Mouse (Mus musculus): ENCODE data around the gene Adora3. TPM values are rescaled to one million over a fixed set of nuclear protein-coding genes. Genes with fewer than 3 reads are reported as not detected.

The Adora3 gene
- polyA plus RNA-seq, 1 experiment from 2014 or later, result 0.10 TPM

DNA sequence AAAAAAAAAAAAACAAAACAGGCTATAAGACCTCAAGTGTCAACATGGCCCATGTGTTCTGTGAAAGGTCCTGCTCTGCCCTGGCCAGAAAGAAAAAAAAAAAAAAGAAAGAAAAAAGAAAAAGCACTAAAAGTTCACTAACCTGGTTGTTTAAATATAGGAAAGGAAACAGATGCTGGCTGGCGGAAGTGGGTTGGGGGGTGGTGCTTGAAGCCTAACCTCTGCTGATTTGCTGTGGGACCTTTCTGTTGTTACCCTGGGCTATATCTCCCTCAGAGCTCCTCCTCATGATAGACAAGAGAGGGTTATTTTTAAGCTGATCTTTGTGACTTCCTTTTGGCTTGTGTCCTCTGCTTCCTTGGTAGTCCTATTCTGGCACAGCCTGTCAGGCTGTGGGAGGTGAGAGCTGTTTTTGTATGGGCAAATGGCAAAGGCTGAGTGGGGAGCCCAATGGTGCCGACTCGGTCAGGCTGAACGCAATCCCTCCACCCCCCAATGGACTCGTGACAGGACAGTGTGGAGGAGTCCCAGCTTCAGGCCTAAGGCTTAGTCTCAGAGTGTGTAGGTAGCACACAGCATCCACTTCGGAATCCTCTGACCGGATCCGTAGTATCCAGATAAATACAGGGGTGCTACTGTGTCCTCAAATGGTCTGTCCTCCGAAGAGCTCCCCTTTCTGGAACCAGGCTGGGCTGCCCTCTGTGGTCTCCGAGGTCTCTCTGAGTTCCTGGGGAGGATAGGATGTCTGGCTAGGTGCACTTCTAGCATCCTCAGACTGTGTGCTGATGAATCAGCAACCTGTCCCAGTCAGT is 21.3 kb downstream of the Adora3 start:
- Histone ChIP-seq H3K9me3 (replicated peaks) (no peaks in the 10 kb centered on the region), H3K27ac (ENCODE audit: poor library complexity, severe bottlenecking) (peak overlapping the region; percentile 14; the same call in 1 of the 2 replicates), H3K4me3 (no peak overlapping the region), H3K36me3 (no peaks in the 10 kb centered on the region), H3K9ac (no peak overlapping the region), H3K4me1 (replicated peaks) (peaks cover 43% of the 10 kb centered on the region), H3K27me3 (replicated peaks) (no peaks in the 10 kb centered on the region), H3K4me2 (no peak overlapping the region)
- ATAC-seq (ENCODE audit: insufficient number of reproducible peaks, low FRiP score), result no peak
- WGBS, result 67% methylated on average over 10 of the region's 10 CpGs

DNA sequence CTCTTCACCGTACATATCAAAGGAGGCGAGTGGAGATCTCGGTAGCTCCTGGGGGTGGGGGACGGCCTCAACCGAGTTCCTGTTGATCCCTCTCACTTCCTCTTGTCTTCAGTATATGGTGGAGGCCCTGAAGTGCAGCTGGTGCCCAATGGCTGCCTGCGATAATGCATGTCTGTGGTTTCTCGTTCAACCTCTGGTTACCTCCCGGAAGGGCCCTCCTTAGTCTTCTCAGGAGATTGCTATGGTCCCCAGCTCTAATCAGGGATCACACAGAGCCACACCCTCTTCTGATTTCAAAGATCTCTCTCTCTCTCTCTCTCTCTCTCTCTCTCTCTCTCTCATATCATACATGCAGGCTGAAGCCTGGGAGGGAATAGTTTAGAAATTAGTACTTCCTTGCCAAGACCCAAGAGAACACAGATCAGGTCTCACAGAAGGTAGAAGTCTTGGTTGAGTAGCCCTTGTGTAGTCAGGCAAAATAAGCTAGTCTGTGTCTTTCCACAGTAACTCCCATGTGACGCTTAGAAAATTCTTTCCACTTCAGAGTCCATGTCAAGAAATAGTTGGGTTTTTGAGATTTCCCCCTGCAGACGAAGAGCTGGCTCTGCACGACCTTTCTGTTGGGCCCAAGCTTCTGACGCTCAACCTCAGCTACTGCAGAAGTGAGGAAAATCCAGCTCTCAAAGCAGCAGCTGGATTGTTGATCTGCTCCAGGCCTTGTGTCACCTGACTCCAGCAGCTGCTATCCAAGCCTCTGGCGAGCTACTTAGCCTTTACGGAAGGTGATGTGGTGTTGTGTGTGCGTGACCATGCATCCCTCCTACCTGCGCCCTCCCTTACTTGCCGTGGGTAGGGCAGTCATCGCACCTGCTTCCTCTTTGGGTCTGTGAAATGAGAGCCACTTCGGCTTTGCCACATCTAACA is 22.2 kb downstream of the Adora3 start:
- Histone ChIP-seq H3K4me3 (no peak overlapping the region), H3K9me3 (replicated peaks) (no peaks in the 10 kb centered on the region), H3K4me1 (replicated peaks) (peaks cover 43% of the 10 kb centered on the region), H3K27ac (ENCODE audit: poor library complexity, severe bottlenecking) (peak overlapping the region; percentile 2; the same call in 1 of the 2 replicates), H3K36me3 (no peaks in the 10 kb centered on the region), H3K9ac (no peak overlapping the region), H3K27me3 (replicated peaks) (no peaks in the 10 kb centered on the region), H3K4me2 (no peak overlapping the region)
- ATAC-seq (ENCODE audit: insufficient number of reproducible peaks, low FRiP score), result no peak
- 69% methylated on average over 19 of the region's 19 CpGs for WGBS

DNA sequence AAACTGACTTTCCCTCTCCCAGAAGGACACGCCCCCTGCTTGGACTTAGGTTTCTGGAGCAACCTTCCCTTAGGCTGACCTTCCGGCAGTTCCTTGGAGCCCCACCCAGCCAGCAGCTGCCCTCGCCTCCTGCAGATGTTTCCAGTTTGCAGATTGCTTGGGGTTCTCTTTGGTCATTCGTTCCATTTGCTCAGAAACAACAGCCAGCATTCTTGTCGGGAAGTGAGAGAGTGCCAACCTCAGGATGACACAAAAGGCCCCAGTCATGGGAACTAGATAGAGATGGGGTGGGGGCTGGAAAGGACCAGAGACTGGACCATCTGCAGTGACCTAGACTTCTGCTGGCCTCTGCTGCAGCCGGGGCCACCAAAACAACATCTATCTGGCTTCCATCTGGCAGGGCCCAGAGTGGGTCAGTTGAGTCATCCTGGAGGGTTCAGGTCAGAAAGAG is 23.3 kb downstream of the Adora3 start:
- peaks cover 43% of the 10 kb centered on the region for H3K4me1 ChIP-seq (replicated peaks)
- H3K27me3 ChIP-seq (replicated peaks), result no peaks in the 10 kb centered on the region
- H3K36me3 ChIP-seq, result no peaks in the 10 kb centered on the region
- ATAC-seq (ENCODE audit: insufficient number of reproducible peaks, low FRiP score), result peak; percentile 15; the same call in 1 of the 2 replicates
- 0 out of 2 replicates have a peak overlapping the region, but pooled peaks have one; percentile 59 for H3K27ac ChIP-seq (ENCODE audit: poor library complexity, severe bottlenecking)
- WGBS, result 48% methylated on average over 6 of the region's 6 CpGs
- no peak overlapping the region for H3K4me2 ChIP-seq
- H3K9ac ChIP-seq, result no peak overlapping the region
- H3K4me3 ChIP-seq, result no peak overlapping the region
- no peaks in the 10 kb centered on the region for H3K9me3 ChIP-seq (replicated peaks)

DNA sequence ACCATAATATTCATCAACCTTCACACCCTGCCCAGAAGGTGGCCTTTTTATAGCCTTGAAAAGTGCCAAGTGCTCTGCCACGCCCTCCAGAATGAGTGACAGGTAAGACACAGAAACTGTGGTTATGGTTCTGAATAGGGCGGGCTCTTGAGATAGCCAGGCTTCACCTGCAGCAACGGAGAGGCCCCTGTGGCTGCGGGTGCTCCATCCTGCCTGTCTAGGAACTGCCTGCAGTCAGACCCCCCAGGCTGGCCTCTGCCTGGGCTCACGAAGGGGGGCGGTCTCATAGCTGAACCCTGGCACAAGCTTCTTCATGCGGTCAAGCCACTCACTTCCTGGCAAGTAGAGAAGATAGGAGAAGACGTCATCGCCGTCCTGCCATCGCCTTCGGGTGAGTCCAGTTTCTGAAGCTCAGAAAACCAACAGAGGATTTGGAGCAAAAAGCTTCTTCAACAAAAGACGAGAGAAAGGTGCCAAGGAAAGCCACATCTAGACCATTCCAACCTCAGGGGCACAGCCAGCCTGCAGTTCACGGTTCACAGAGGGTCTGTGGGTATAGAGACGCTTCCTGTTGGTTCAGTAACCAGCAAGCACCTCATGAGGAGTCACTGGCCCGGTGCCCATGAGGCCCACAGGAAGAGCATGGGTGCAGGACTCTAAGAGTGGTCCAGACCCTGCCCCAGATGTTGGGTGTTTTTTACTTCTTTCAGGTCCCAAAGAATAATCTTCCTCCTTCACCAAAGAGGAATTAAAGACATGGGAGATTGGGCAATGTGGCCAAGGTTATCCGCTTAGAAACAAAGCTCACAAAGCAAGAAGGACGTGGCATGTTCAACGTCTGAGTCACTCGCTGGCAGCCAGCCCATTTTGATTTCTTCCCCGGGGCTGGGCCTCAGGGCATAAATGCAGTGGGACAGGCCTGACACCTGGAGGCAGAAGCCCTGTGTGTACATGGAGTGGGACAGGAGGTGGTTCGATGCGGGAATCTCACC is 24.2 kb downstream of the Adora3 start:
- Histone ChIP-seq H3K27me3 (replicated peaks) (no peaks in the 10 kb centered on the region), H3K9ac (no peak overlapping the region), H3K4me3 (no peak overlapping the region), H3K27ac (ENCODE audit: poor library complexity, severe bottlenecking) (peak overlapping the region; percentile 59), H3K36me3 (no peaks in the 10 kb centered on the region), H3K4me2 (0 out of 2 replicates have a peak overlapping the region, but pooled peaks have one; percentile 8), H3K9me3 (replicated peaks) (no peaks in the 10 kb centered on the region), H3K4me1 (replicated peaks) (peaks cover 42% of the 10 kb centered on the region)
- ATAC-seq (ENCODE audit: insufficient number of reproducible peaks, low FRiP score), result peak; percentile 80
- WGBS, result 54% methylated on average over 23 of the region's 23 CpGs

DNA sequence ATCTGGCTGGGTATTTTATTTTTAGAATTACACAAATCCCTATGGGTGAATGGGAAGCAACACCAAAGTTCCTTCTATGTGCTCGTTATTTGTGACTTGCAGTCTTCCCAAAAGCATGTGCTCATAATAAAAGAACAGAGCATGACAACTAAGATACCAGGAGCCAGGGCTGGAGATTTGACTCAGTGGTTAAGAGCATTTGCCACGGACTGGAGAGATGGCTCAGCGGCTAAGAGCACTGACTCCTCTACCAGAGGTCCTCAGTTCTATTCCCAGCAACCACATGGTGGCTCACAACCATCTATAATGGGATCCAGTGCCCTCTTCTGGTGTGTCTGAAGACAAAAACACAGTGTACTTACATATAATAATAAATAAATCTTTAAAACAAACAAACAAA is 26.2 kb downstream of the Adora3 start:
- no peaks in the 10 kb centered on the region for H3K36me3 ChIP-seq
- no peak overlapping the region for H3K4me3 ChIP-seq
- H3K27me3 ChIP-seq (replicated peaks), result peaks cover 14% of the 10 kb centered on the region
- 85% methylated on average over 3 of the region's 3 CpGs for WGBS
- H3K9me3 ChIP-seq (replicated peaks), result no peaks in the 10 kb centered on the region
- H3K4me2 ChIP-seq, result no peak overlapping the region
- no peak overlapping the region for H3K9ac ChIP-seq
- ATAC-seq (ENCODE audit: insufficient number of reproducible peaks, low FRiP score), result no peak
- H3K4me1 ChIP-seq (replicated peaks), result peaks cover 41% of the 10 kb centered on the region
- no peak overlapping the region for H3K27ac ChIP-seq (ENCODE audit: poor library complexity, severe bottlenecking)

DNA sequence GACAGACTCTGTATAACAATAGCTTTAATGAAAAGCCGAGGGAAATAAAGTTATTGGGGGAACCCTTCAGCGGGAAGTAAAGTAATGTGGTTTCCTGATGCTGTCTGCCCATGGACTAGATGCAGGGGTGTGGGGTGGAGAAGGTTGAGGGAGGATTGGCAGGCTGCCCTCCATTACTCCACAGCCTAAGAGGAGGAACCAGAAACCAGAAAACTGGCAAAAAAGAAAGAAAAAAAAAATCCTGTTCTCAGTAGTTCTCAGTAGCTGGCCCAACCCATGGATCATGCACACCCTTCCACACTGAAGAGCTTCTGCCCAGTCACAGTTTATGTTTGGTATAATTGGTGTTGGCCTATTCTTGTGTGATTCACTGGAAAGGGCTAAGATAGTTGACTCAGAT is 27.7 kb downstream of the Adora3 start:
- peaks cover 26% of the 10 kb centered on the region for H3K27me3 ChIP-seq (replicated peaks)
- H3K9ac ChIP-seq, result no peak overlapping the region
- no peak overlapping the region for H3K4me3 ChIP-seq
- no peak overlapping the region for H3K4me2 ChIP-seq
- no peaks in the 10 kb centered on the region for H3K36me3 ChIP-seq
- H3K27ac ChIP-seq (ENCODE audit: poor library complexity, severe bottlenecking), result no peak overlapping the region
- no peak for ATAC-seq (ENCODE audit: insufficient number of reproducible peaks, low FRiP score)
- no peaks in the 10 kb centered on the region for H3K9me3 ChIP-seq (replicated peaks)
- peaks cover 26% of the 10 kb centered on the region for H3K4me1 ChIP-seq (replicated peaks)
- 84% methylated on average over 2 of the region's 2 CpGs for WGBS

DNA sequence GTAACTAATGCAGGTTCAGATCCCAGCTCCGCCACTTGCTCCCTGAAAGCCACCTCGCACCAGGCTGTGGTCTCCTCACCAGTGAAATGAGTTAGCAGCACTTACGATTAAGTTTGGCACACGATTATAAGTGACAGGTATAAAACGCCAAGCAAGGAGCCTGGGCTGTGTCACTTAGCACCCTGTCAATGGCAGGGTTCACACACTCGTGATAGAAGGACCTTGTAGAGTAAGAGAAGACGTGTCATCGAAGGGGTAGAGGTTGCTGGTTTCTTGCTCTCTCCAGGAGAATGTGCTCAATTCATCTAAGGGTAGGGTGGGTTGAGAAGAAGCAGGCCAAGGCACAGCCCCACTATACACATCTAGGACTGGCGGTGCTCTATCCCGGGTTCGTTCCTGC is 28.2 kb downstream of the Adora3 start:
- H3K27me3 ChIP-seq (replicated peaks), result peaks cover 26% of the 10 kb centered on the region
- no peak overlapping the region for H3K27ac ChIP-seq (ENCODE audit: poor library complexity, severe bottlenecking)
- H3K9ac ChIP-seq, result no peak overlapping the region
- H3K36me3 ChIP-seq, result no peaks in the 10 kb centered on the region
- H3K9me3 ChIP-seq (replicated peaks), result no peaks in the 10 kb centered on the region
- peaks cover 23% of the 10 kb centered on the region for H3K4me1 ChIP-seq (replicated peaks)
- 48% methylated on average over 11 of the region's 11 CpGs for WGBS
- no peak overlapping the region for H3K4me3 ChIP-seq
- H3K4me2 ChIP-seq, result no peak overlapping the region
- ATAC-seq (ENCODE audit: insufficient number of reproducible peaks, low FRiP score), result no peak

DNA sequence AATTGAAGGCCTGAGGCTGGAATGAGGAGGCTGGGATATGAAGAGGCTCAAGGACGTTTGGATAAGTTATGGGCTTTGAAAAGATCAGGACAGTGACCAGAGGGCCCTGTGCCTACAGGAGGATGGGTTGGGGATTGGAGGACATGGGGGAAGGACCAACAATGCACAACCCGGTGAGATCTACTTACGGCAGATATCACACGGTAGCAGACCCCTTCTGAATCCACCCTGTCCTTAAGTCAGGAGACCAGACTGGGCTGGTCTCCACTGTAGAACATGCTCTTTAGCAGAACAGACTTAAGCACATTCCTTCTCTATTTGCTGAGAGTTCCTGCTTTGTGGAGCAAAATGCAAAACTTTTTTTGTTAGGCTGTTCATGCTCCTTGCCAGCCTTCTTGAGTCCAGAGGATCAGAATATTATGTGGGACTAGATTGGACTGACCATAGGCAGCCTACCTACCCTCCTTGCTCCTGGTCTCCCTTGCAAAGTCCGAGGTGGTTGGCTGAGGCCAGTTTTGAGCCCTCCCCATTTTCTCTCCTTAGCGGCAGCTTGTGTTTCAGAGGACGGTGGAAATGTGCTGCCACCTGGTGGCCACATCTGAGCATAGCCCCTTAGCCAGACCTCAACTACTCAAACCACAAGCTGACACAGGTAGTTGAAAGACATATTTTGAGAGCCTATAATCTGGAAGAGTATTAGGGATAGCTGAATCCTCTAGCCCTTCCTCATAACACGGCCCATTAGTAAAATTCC is 28.9 kb downstream of the Adora3 start:
- Histone ChIP-seq H3K9me3 (replicated peaks) (no peaks in the 10 kb centered on the region), H3K27me3 (replicated peaks) (peaks cover 27% of the 10 kb centered on the region), H3K4me3 (no peak overlapping the region), H3K36me3 (no peaks in the 10 kb centered on the region), H3K4me2 (no peak overlapping the region), H3K9ac (no peak overlapping the region), H3K4me1 (replicated peaks) (peaks cover 16% of the 10 kb centered on the region), H3K27ac (ENCODE audit: poor library complexity, severe bottlenecking) (no peak overlapping the region)
- peak; percentile 54 for ATAC-seq (ENCODE audit: insufficient number of reproducible peaks, low FRiP score)
- WGBS, result 32% methylated on average over 8 of the region's 8 CpGs

DNA sequence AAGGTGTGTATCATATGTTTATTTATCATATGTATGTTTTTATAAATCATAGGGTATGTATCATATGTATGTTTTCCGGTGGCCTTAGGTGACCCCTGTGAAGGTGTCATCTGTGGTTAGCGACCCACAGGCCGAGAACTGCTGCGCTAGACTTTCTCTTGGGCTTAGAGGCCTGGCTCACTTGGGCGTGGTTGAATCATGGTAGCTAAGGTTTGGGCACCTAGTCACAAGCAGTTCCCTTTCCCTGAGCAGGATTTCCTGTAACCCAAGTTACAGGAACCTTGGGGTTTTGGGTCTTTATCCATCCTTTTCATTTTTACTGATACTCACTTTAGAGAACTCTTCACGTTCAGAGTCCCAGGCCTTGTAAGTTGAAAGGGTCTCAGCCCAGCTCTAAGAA is 29.6 kb downstream of the Adora3 start:
- no peaks in the 10 kb centered on the region for H3K9me3 ChIP-seq (replicated peaks)
- H3K4me2 ChIP-seq, result no peak overlapping the region
- H3K4me3 ChIP-seq, result no peak overlapping the region
- H3K4me1 ChIP-seq (replicated peaks), result peaks cover 9% of the 10 kb centered on the region
- H3K27me3 ChIP-seq (replicated peaks), result peaks cover 31% of the 10 kb centered on the region
- 74% methylated on average over 6 of the region's 6 CpGs for WGBS
- ATAC-seq (ENCODE audit: insufficient number of reproducible peaks, low FRiP score), result no peak
- H3K36me3 ChIP-seq, result no peaks in the 10 kb centered on the region
- no peak overlapping the region for H3K27ac ChIP-seq (ENCODE audit: poor library complexity, severe bottlenecking)
- no peak overlapping the region for H3K9ac ChIP-seq

DNA sequence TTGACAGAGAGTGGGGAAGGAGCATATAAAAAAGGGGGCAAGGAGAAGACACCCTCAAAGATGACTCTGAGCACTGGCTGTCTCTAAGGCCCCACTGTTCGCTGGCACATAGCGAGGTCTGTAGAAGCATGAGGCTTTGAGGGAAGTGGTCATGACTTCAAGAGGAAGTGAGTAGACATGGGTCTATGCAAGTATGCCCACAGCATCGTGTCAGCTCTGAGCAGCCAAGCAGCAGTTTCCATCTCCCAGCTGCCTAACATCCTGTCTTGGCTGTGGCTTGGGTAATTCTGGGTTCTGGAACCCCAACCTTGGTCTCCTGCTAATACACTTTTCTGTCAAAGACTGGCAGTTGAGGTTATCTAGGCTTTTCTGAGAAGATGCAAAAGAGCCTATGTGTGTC is 30.1 kb downstream of the Adora3 start:
- Histone ChIP-seq H3K27me3 (replicated peaks) (peaks cover 31% of the 10 kb centered on the region), H3K9ac (no peak overlapping the region), H3K4me3 (no peak overlapping the region), H3K36me3 (no peaks in the 10 kb centered on the region), H3K4me1 (replicated peaks) (peaks cover 5% of the 10 kb centered on the region), H3K27ac (ENCODE audit: poor library complexity, severe bottlenecking) (no peak overlapping the region), H3K9me3 (replicated peaks) (no peaks in the 10 kb centered on the region), H3K4me2 (no peak overlapping the region)
- no peak for ATAC-seq (ENCODE audit: insufficient number of reproducible peaks, low FRiP score)
- WGBS, result 74% methylated on average over 3 of the region's 3 CpGs

All from heart, embryonic 12.5 days (tissue).